Mouse (Mus musculus) macrophage (primary cell): ENCODE results near the gene Trim2. TPM values are rescaled to one million over a fixed set of nuclear protein-coding genes. Genes with fewer than 3 reads are reported as not detected.

ENCODE experiments used
- H3K27ac ChIP-seq: fragments of 350-480 bp; formaldehyde crosslinking; 2 replicates; pipeline ENCODE4 v1.9.0; 2021
- H3K36me3 ChIP-seq: fragments of 350-480 bp; formaldehyde crosslinking; 2 replicates; pipeline ENCODE4 v1.9.0; 2021; ENCODE audit errors: inconsistent target
- H3K4me3 ChIP-seq: fragments of 350-480 bp; formaldehyde crosslinking; 2 replicates; pipeline ENCODE4 v1.9.0; 2021; ENCODE audit errors: inconsistent target
- H3K79me2 ChIP-seq: fragments of 350-480 bp; formaldehyde crosslinking; 2 replicates; pipeline ENCODE4 v1.9.0; 2021; ENCODE audit errors: inconsistent target
- WGBS: methylation state at CpG from one replicate; pipeline ENCODE4 v1.1.7; 2026; ENCODE audit warnings: inconsistent platforms; ENCODE audit not compliant: missing documents; 5-methylcytosine and 5-hydroxymethylcytosine counted together
- polyA plus RNA-seq: library from polyadenylated mRNA; stranded (reverse); fragments of 250-400 nt; gene quantifications from 3 replicates; pipeline ENCODE4 v1.2.4, GENCODE M21; 2018; ENCODE audit warnings: inconsistent platforms

The Trim2 gene
- polyA plus RNA-seq, 1 experiment from 2014 or later: 1.1 TPM

DNA sequence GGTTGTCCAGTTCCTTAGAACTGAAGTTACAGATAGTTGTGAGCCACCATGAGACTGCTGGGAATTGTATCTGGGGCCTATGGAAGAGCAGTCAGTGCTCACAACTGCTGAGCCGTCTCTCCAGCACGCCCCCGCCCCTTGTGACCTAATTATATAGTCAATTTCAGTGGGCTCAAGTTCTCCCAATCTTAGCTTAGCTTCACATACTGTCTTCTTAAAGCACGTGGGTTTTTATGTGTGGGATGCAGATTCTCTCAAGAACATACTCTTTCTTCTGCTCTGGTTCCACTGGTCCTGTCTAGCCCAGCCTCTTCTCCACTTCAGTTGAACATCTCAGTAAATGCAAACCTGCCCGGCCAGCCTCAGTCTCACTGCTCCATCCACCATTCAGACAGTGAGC is 102.0 kb downstream of the Trim2 start:
- WGBS: 91% methylated on average over 5 of the region's 5 CpGs
- Histone ChIP-seq H3K79me2 (no peaks in the 10 kb centered on the region), H3K4me3 (no peak overlapping the region), H3K36me3 (no peaks in the 10 kb centered on the region), H3K27ac (no peak overlapping the region)

DNA sequence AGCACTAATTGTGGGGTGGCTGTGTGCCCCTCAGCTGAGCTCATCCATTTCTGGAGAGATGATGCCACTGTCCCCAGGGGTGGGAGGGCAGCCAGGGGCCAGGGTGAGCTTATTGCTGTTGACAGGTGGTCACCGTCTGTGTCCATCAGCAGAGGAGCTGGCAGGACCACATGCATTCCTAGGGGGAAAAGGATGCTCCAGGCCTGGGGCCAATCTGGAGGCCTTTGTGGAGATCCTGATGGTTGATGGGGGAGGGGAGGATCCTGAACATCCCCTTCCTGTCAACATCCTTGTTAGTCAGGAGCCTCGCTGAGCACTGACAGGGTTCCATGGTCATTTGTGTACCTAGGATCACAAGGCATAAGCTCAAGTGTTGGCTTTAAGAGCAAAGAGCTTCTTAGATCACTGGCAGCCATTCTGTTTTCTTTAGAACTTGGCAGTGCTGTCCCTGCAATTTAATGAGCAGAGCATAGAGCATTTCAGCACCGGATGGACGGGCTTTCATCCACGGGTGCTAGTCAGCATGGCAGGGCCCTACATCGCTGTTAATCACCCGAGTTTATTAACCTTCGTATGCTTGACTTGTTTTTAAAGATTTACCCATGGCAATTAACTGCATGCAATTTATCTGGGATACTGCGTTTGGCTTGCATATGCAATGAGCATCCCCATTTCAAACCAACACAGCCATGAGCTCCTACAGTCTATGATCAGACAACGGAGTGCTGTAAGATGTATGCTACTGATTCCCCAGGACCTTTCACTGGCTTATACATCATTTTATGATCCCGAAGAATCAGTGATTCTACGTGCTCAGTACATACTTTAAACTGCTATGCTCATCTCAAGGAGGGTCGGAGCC is 105.9 kb downstream of the Trim2 start:
- WGBS: 91% methylated on average over 13 of the region's 13 CpGs
- Histone ChIP-seq H3K79me2 (no peaks in the 10 kb centered on the region), H3K27ac (no peak overlapping the region), H3K36me3 (no peaks in the 10 kb centered on the region), H3K4me3 (no peak overlapping the region)

DNA sequence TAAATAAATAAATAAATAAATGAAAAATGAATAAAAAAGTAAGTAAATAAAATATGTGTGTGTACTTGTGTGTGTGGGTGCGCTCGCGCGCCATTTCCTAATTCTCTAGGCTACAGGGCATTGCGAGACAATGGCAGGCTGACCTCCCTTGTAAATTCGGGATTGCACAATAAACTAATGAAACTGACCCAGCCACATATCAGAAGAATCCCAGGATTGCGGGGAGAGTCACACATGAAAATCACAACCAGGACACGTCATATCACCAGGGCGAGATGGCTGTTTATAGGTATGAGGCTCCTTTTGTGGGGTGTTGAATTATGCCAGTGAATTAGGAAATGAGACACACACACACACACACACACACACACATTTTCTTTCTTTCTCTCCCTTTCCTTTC is 107.2 kb downstream of the Trim2 start:
- 92% methylated on average over 9 of the region's 9 CpGs for WGBS
- H3K36me3 ChIP-seq: no peaks in the 10 kb centered on the region
- H3K79me2 ChIP-seq: no peaks in the 10 kb centered on the region
- H3K4me3 ChIP-seq: no peak overlapping the region
- no peak overlapping the region for H3K27ac ChIP-seq

DNA sequence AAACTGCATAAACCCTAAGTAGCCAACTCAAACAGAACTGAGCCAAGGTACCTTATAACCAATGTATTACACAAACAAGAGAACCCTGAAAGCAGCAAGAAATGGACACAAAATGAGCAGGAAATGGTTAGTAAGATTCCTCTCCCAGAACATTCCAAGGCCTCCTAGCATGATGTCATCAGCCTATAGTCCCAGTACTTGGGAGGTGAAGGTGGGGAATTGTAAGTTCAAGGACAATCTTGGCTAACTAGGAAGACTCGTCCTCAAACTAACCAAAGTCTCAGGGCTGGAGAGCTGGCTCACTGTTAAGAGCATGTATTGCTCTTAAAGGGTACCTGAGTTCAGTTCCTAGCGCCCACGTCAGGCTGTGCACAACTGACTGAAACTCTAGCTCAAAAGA is 108.4 kb downstream of the Trim2 start:
- no peak overlapping the region for H3K4me3 ChIP-seq
- 85% methylated on average over 1 of the region's 3 CpGs for WGBS
- H3K79me2 ChIP-seq: no peaks in the 10 kb centered on the region
- no peak overlapping the region for H3K27ac ChIP-seq
- no peaks in the 10 kb centered on the region for H3K36me3 ChIP-seq

DNA sequence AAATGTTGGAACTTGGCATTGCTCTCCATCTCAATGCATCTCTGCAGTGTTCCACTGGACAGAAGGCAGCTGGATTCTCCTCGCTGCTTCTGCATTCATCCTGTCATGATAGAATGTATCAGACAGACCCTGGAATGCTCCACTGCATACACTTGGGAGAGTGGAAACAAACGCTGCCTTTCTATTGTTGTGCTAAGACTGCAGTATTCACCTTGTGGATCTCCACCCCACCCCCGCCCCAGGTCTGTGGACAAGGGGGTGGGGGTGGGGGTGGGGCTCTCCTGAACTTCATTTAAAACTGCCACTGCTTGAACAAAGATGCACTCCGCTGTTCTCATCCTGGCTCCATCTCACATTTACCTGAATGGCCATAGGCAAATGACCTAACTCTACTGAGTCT is 112.8 kb downstream of the Trim2 start:
- Histone ChIP-seq H3K79me2 (no peaks in the 10 kb centered on the region), H3K36me3 (no peaks in the 10 kb centered on the region), H3K4me3 (no peak overlapping the region), H3K27ac (no peak overlapping the region)
- WGBS: 77% methylated on average over 4 of the region's 4 CpGs

DNA sequence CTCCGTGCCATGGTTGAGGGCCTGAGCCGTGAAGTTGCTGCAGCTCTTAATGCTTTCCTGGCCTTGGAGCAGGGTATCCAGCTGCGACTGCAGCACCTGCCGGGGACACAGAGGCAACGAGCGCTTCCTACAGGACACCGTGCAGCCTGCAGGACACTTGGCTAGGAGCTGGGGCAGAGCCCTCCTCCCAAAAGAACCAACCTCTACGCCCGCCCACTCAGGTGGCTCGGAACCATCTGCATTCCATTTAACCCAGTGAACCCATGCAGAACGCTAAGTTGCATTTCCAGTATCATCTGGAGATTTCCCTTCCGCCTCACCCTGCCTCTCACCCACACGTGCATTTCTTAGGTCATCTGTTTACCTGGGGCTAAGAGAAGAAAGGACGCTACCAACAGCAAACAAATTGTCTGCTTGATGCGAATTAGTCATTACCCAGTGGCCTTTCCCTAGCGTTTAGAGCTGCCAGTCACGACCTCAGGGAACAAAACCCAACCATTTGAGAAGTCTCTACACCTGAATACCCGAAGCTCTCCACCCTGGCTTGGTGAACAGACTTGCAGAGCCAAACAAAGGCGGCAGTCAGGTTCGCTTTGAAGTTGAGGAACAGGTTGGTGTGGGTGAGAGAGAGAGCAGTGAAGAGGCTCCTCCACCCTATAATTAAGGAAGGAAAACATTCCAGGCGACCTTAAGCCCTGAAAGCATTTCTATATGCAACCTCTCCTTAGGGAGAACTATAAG is 115.4 kb downstream of the Trim2 start:
- Histone ChIP-seq H3K36me3 (no peaks in the 10 kb centered on the region), H3K79me2 (no peaks in the 10 kb centered on the region), H3K27ac (no peak overlapping the region), H3K4me3 (no peak overlapping the region)
- 76% methylated on average over 21 of the region's 21 CpGs for WGBS

DNA sequence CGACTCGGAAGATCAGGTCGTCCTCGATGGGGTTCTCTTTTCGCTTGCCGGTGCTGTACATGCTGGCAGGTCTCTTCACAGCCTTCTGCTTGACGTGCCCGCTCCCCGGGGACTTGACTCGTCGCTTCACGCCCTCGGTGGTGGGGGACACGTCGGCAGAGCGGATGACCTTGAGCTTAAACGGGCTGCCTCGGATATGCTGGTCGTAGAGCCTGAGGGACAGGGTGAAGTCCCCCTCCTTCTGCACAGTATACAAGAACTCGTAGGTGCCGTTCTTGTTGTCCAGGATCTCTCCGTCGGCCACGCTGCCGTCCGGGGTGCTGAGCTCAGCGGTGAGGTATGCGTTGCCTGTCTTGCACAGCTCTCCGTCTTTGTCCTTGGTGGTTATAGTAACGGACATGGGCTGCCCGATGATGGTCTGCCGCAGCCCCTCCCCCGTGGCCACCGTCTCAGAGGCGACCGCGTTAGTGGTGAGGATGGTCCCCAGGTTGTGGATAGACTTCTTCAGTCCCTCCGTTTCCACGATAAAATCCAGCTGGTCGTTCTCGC is 116.1 kb downstream of the Trim2 start:
- H3K4me3 ChIP-seq: peak overlapping the region; percentile 3; the same call in 1 of the 2 replicates
- no peaks in the 10 kb centered on the region for H3K79me2 ChIP-seq
- 9% methylated on average over 41 of the region's 41 CpGs for WGBS
- no peak overlapping the region for H3K27ac ChIP-seq
- H3K36me3 ChIP-seq: no peaks in the 10 kb centered on the region

DNA sequence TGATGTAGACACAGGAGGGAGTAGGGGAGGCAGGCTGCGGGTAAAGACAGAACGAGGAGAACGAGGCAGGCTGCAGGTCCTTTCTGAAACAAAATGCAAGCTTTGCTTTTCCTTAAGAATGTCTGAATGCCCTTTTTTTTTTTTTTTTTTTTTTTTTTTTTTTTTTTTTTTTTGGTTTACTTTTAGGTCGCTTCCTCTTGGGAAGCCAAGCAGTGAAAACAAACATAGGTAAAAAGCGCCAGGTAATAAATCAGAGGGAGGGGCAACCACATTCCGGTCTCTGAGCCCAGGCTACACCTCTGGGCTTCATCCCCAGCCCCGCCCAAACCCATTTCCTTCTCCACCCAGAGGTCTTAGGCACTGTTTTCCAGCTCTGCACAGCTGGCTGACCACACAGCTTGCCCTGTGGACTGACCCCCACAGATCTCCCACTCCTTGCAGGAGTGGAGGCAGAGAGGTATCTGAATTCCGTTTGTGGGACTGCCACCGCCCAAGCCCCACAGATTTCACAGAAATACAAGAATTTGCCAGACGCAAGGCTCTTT is 117.0 kb downstream of the Trim2 start:
- 23% methylated on average over 10 of the region's 10 CpGs for WGBS
- Histone ChIP-seq H3K4me3 (no peak overlapping the region), H3K79me2 (no peaks in the 10 kb centered on the region), H3K36me3 (no peaks in the 10 kb centered on the region), H3K27ac (no peak overlapping the region)

DNA sequence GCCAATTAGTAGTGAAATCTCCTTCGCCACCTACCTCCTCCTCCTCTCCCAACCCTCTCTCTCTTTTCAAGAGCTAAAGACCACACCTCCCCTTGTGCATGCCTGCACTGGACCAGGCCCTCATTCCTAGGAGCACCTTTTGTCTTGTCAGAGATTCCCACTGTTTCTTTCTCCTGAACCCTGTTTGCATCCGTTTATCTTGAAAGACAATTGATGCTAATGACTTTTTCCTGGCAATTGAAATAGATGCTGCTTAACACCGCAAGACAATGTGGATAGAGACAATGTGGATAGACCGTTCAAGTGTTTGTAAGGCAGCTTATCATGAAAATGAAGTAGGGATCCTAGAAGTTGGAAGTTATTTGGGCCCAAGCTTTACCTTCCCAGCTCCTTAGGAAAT is 125.0 kb downstream of the Trim2 start:
- Histone ChIP-seq H3K4me3 (no peak overlapping the region), H3K27ac (no peak overlapping the region), H3K79me2 (no peaks in the 10 kb centered on the region), H3K36me3 (no peaks in the 10 kb centered on the region)
- 100% methylated on average over 4 of the region's 4 CpGs for WGBS

DNA sequence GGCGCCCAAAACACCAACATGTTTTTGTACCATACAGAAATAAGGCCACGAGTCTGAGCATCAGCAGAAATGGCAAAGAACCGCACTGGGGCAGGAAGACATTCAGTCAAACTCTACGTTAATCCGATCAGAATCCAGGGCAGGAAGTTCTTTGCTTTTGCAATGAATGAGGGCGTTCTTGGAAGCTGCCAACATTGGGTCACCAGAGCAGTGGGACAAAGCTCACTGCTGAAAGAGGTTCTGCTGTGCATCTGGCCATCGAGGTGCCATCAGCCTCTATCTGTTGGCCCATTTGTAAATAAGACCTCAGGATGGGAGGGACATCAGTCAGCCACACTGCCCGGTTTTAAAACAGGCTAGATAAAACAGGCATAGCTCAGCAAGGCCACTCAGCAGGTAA is 125.6 kb downstream of the Trim2 start:
- WGBS: 71% methylated on average over 8 of the region's 8 CpGs
- Histone ChIP-seq H3K79me2 (no peaks in the 10 kb centered on the region), H3K27ac (no peak overlapping the region), H3K4me3 (no peak overlapping the region), H3K36me3 (no peaks in the 10 kb centered on the region)

DNA sequence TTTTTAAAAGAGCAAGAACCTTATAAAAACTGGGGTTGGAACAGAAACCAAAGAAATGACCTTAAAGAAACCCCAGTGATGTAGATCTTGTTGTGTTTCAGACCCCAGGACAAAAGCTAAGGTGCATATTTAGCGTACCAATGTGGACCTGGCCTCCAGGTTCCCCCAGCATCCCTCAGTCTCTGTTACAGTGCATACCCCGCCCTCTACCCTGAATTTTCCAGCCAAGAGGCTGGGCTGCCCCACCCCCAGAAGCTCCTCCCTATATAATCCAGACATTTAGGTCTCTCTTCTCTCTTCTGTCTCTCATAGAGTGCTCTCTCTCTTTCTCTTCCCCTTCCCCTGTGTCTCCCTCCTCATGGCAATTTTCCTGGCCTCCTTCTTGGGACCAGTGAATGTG is 126.4 kb downstream of the Trim2 start:
- Histone ChIP-seq H3K79me2 (no peaks in the 10 kb centered on the region), H3K4me3 (no peak overlapping the region), H3K27ac (no peak overlapping the region), H3K36me3 (no peaks in the 10 kb centered on the region)
- WGBS: 92% methylated on average over 2 of the region's 2 CpGs

DNA sequence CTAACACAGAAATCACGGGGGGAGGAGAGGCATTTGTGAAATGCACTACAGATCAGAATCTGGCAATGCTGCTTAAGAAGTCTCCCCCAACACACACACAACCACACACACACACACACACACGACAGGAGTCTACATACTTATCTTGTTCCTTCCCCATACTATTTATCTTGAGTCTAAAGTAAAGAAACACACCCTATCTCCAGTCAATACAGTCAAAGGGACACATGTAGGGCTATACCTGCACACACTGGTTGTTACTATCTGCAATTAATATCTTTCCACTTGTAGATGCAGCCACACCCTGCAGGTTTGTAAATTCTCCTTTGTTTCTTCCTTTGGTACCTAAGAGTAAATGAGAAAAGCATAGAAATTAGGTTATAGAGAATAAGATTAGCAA is 128.8 kb downstream of the Trim2 start:
- no peak overlapping the region for H3K4me3 ChIP-seq
- no peaks in the 10 kb centered on the region for H3K36me3 ChIP-seq
- 90% methylated on average over 2 of the region's 2 CpGs for WGBS
- no peaks in the 10 kb centered on the region for H3K79me2 ChIP-seq
- H3K27ac ChIP-seq: no peak overlapping the region

DNA sequence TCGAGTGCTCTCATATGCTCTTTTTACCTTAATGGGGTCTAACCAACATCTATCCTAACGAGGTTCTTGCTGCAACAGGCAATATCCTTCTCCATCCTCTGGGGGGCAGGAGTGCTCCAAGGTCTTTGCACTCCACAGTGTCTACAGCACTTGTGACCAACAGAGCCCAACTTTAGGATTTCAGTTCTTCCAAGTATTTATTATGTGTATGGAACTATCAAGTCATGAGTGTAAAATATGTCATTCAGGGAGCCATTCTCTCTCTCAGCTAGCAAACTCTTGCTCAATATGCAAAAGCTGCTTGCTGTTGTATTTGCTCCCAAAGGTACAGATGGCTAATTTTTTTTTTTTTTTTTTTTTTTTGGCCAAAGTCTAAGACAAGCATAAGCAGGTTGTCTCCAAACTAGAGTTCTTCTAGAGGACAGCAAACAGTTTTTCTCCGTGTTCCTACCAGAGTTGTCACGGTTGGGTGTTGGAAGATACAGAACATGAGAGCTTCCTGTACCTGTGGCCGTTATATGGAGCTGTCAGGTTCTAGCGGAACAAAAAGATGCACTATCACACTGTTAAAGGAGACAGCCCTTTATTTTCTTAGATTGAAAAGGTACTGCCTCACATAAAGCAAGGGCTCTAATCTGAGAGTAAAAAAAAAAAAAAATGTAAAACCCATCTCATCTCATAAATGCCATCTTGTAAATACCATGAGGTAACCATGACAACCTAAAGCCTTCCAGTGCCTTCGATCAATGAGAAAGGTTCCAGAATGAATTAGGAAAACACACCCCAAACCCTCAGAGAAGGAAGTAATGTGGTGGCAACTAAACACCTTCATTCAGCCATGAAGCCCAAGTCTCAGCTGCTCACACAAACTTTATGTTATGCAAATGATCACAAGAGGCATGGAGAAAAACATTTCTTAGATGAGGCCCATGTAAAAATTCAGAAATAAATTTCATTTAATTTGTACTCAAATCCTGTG is 131.1 kb downstream of the Trim2 start:
- WGBS: 62% methylated on average over 7 of the region's 7 CpGs
- H3K79me2 ChIP-seq: no peaks in the 10 kb centered on the region
- no peak overlapping the region for H3K4me3 ChIP-seq
- H3K36me3 ChIP-seq: no peaks in the 10 kb centered on the region
- no peak overlapping the region for H3K27ac ChIP-seq

DNA sequence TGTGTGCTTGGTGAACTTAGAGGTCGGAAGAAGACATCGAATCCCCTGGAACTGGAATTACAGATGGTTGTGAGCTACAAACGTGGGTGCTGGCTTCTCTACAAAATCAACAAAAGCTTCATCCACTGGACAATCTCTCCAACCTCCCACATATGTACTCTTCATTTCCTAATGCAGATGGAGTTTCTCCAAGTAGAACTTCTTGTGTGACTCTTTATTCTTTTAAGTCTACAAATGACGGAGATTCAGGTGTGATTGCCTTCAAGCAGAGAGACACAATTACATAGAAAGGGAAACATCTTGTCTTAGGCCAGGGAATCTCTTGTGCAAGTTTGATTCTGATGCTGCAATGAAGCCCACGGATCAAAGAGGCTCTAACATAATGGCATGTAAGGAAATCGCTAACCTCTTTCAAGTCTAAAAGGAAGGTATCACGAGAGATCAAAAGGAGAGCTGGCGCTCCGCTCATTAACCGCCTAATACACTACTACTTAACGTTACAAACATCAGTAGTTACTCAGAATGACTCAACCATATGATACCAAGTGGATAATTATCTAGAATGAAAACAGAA is 133.0 kb downstream of the Trim2 start, which contains the start of gene Gm6525:
Gene Gm6525 (plus strand): TSS at position 524 of the 574 bp plus-strand sequence.
- no peaks in the 10 kb centered on the region for H3K79me2 ChIP-seq
- no peak within 1 kb of the TSS for H3K27ac ChIP-seq
- H3K4me3 ChIP-seq: no peak within 1 kb of the TSS
- 93% methylated on average over 11 of the region's 11 CpGs for WGBS
- no peaks in the 10 kb centered on the region for H3K36me3 ChIP-seq
